ENCODE assay signal across 8 mouse cellular contexts in the genomic region with DNA sequence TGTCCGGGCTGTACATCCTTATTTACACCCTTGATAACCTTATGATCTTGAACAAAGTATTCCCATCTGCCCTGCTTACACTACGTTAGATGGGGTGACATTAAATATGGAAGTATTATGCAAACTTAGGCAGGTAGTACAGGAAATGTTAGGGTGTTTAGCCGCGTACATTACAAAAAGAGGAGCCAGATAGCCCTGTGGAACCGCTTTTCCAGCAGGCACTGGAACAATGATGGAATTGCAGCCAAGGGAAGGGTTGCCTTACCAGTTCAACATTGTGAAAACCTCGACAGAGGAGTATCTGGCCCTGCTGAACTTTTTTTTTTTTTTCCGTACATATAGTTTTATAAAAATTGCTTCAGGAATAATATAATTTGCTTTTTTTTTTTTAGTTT. TPM values are rescaled to one million over a fixed set of nuclear protein-coding genes. Genes with fewer than 3 reads are reported as not detected.
DNase-seq lines count a peak whose midpoint lies in the region; ATAC-seq and TF ChIP-seq lines count a peak whose summit lies in the region.

No protein-coding gene starts in this region.

- H3K9ac ChIP-seq in embryonic facial prominence, embryonic 14.5 days (ENCODE audit: low read depth, low read length), result peak overlapping the region; percentile 72
- peak overlapping the region; percentile 54 for H3K9ac ChIP-seq in neural tube, embryonic 14.5 days (replicated peaks; ENCODE audit: low read depth, low read length)

- no peaks in the 10 kb centered on the region for H3K9me3 ChIP-seq in embryonic facial prominence, embryonic 14.5 days (ENCODE audit: control insufficient read depth, low read length)
- no peaks in the 10 kb centered on the region for H3K9me3 ChIP-seq in limb, embryonic 10.5 days (replicated peaks)
- no peaks in the 10 kb centered on the region for H3K9me3 ChIP-seq in neural tube, embryonic 14.5 days (ENCODE audit: control insufficient read depth, low read length)

- intact Hi-C loops in left cerebral cortex, postnatal 4 days (cut with DNase I), result no loop called here

- TF ChIP-seq POLR2A in lung, adult 2 months (IDR thresholded peaks at IDR 0.05; ENCODE audit: borderline replicate concordance, extremely low read depth, low read depth, low read length), result no peak

- peak overlapping the region; percentile 75 for H3K4me3 ChIP-seq in lung, adult 2 months (replicated peaks; ENCODE audit: extremely low read depth, low read depth, low read length)
- peak overlapping the region; percentile 87 for H3K4me3 ChIP-seq in embryonic facial prominence, embryonic 14.5 days (ENCODE audit: low read depth, low read length)
- peak overlapping the region; percentile 87 for H3K4me3 ChIP-seq in limb, embryonic 10.5 days
- peak overlapping the region; percentile 88 for H3K4me3 ChIP-seq in neural tube, embryonic 14.5 days (ENCODE audit: low read depth, low read length)

- no peak for DNase-seq in lung, adult 2 months
- no peak for DNase-seq in lung, adult 18-20 months
- no peak for DNase-seq in embryonic facial prominence, embryonic 14.5 days (ENCODE audit: low spot score)
- no peak for DNase-seq in limb, embryonic 10.5 days (ENCODE audit: low spot score)
- DNase-seq in left cerebral cortex, postnatal 4 days, result no peak
- no peak for DNase-seq in thymus, postnatal 14 days
- DNase-seq in ovary, postnatal 10 days (ENCODE audit: low spot score), result no peak

- peaks cover 6% of the 10 kb centered on the region; the same call in 1 of the 2 replicates for H3K4me1 ChIP-seq in lung, adult 2 months (ENCODE audit: control insufficient read depth, insufficient read depth, low read length)
- peaks cover 10% of the 10 kb centered on the region for H3K4me1 ChIP-seq in embryonic facial prominence, embryonic 14.5 days (ENCODE audit: control insufficient read depth, insufficient read depth, low read length)
- H3K4me1 ChIP-seq in limb, embryonic 10.5 days, result peaks cover 12% of the 10 kb centered on the region
- H3K4me1 ChIP-seq in neural tube, embryonic 14.5 days (ENCODE audit: control insufficient read depth, insufficient read depth, low read length), result peaks cover 7% of the 10 kb centered on the region; the same call in 1 of the 2 replicates

- ATAC-seq in embryonic facial prominence, embryonic 14.5 days (ENCODE audit: low read depth), result no peak
- no peak for ATAC-seq in neural tube, embryonic 14.5 days (ENCODE audit: low read depth)

- no peak for TF ChIP-seq CTCF in lung, adult 2 months (IDR thresholded peaks at IDR 0.05; ENCODE audit: insufficient read depth, low read length)

- no peak overlapping the region; the same call in 1 of the 2 replicates for H3K27ac ChIP-seq in embryonic facial prominence, embryonic 14.5 days (replicated peaks; ENCODE audit: low read depth, low read length)
- H3K27ac ChIP-seq in limb, embryonic 10.5 days, result no peak overlapping the region
- H3K27ac ChIP-seq in neural tube, embryonic 14.5 days (ENCODE audit: low read depth, low read length), result no peak overlapping the region

- H3K27me3 ChIP-seq in embryonic facial prominence, embryonic 14.5 days (replicated peaks; ENCODE audit: control insufficient read depth, insufficient read depth, low read length), result no peaks in the 10 kb centered on the region
- no peaks in the 10 kb centered on the region for H3K27me3 ChIP-seq in limb, embryonic 10.5 days (ENCODE audit: low read depth, poor library complexity, severe bottlenecking)
- H3K27me3 ChIP-seq in neural tube, embryonic 14.5 days (ENCODE audit: control insufficient read depth, insufficient read depth, low read length), result no peaks in the 10 kb centered on the region

- peak overlapping the region; percentile 81 for H3K4me2 ChIP-seq in embryonic facial prominence, embryonic 14.5 days (ENCODE audit: low read depth, low read length)
- peak overlapping the region; percentile 65 for H3K4me2 ChIP-seq in neural tube, embryonic 14.5 days (ENCODE audit: low read depth, low read length)

- 0 out of 2 replicates have a peak, but pooled peaks cover 11% of the 10 kb centered on the region for H3K36me3 ChIP-seq in embryonic facial prominence, embryonic 14.5 days (ENCODE audit: control insufficient read depth, insufficient read depth, low read length)
- H3K36me3 ChIP-seq in limb, embryonic 10.5 days, result no peaks in the 10 kb centered on the region
- peaks cover 3% of the 10 kb centered on the region; the same call in 1 of the 2 replicates for H3K36me3 ChIP-seq in neural tube, embryonic 14.5 days (ENCODE audit: control insufficient read depth, insufficient read depth, low read length)

- 9% methylated on average over 7 of the region's 7 CpGs for WGBS in lung, adult 2 months
- 18% methylated on average over 7 of the region's 7 CpGs for WGBS in embryonic facial prominence, embryonic 14.5 days
- WGBS in limb, embryonic 10.5 days, result 23% methylated on average over 7 of the region's 7 CpGs
- 23% methylated on average over 7 of the region's 7 CpGs for WGBS in neural tube, embryonic 14.5 days

RNA-seq across cellular contexts. Expression of a gene that starts 0.7 kb away (rescaled TPM):
- polyA plus RNA-seq in lung, adult 2 months (2012; rRNA removed), result 26.3 and 115 TPM in 2 replicates
- 34.2 and 36.8 TPM in 2 replicates for polyA plus RNA-seq in embryonic facial prominence, embryonic 14.5 days (2014; fragmentation: Nextera tagmentation; extraction: Ambion mirVana)
- polyA plus RNA-seq in limb, embryonic 10.5 days (2016; fragmentation: Nextera tagmentation; extraction: Ambion mirVana), result 34.9 and 36.4 TPM in 2 replicates
- 28.8 and 30.2 TPM in 2 replicates for polyA plus RNA-seq in neural tube, embryonic 14.5 days (2014; fragmentation: Nextera tagmentation; extraction: Ambion mirVana)
- 10 to 100 TPM; 22.9 to 25.9 TPM for total RNA-seq in left cerebral cortex, postnatal 4 days (2021)

RNA-seq across cellular contexts. Expression of a gene that starts 0.7 kb away (rescaled TPM):
- polyA plus RNA-seq in lung, adult 2 months (2012; rRNA removed), result 16.3 and 22.2 TPM in 2 replicates
- 32.4 and 36.6 TPM in 2 replicates for polyA plus RNA-seq in embryonic facial prominence, embryonic 14.5 days (2014; fragmentation: Nextera tagmentation; extraction: Ambion mirVana)
- polyA plus RNA-seq in limb, embryonic 10.5 days (2016; fragmentation: Nextera tagmentation; extraction: Ambion mirVana), result 36.0 and 36.2 TPM in 2 replicates
- polyA plus RNA-seq in neural tube, embryonic 14.5 days (2014; fragmentation: Nextera tagmentation; extraction: Ambion mirVana), result 71.0 and 72.8 TPM in 2 replicates
- total RNA-seq in left cerebral cortex, postnatal 4 days (2021), result 10 to 100 TPM; 75.1 to 86.2 TPM

RNA-seq across cellular contexts. Expression of a gene that starts 37.3 kb away (rescaled TPM):
- polyA plus RNA-seq in lung, adult 2 months (2012; rRNA removed), result 0.76 TPM in 1 of 2 replicates, not detected in the other
- 0.79 and 0.96 TPM in 2 replicates for polyA plus RNA-seq in embryonic facial prominence, embryonic 14.5 days (2014; fragmentation: Nextera tagmentation; extraction: Ambion mirVana)
- 0.26 and 0.38 TPM in 2 replicates for polyA plus RNA-seq in limb, embryonic 10.5 days (2016; fragmentation: Nextera tagmentation; extraction: Ambion mirVana)
- polyA plus RNA-seq in neural tube, embryonic 14.5 days (2014; fragmentation: Nextera tagmentation; extraction: Ambion mirVana), result not detected in 2 replicates
- total RNA-seq in left cerebral cortex, postnatal 4 days (2021), result not detected

RNA-seq across cellular contexts. Expression of a gene that starts 37.3 kb away (rescaled TPM):
- polyA plus RNA-seq in lung, adult 2 months (2012; rRNA removed), result 5.7 and 6.6 TPM in 2 replicates
- polyA plus RNA-seq in embryonic facial prominence, embryonic 14.5 days (2014; fragmentation: Nextera tagmentation; extraction: Ambion mirVana), result 22.3 and 30.4 TPM in 2 replicates
- polyA plus RNA-seq in limb, embryonic 10.5 days (2016; fragmentation: Nextera tagmentation; extraction: Ambion mirVana), result 59.4 and 60.3 TPM in 2 replicates
- polyA plus RNA-seq in neural tube, embryonic 14.5 days (2014; fragmentation: Nextera tagmentation; extraction: Ambion mirVana), result 13.8 and 16.6 TPM in 2 replicates
- 10 to 100 TPM in 1 of 2 experiments, 1 to 10 TPM in 1; 7.7 to 10.3 TPM for total RNA-seq in left cerebral cortex, postnatal 4 days (2021)
